Mouse (Mus musculus): ENCODE results near the gene Hnrnph2. TPM values are rescaled to one million over a fixed set of nuclear protein-coding genes. Genes with fewer than 3 reads are reported as not detected.

Gene Hnrnph2
- total RNA-seq, 2 experiments from 2014 or later = 49.6 to 52.6 TPM

Other genes with a start within 250 kb of the Hnrnph2 start
- 10 to 100 TPM in 1 of 2 experiments, 1 to 10 TPM in 1; 5.6 to 15.6 TPM for gene Drp2, start 196.6 kb upstream of the Hnrnph2 start, total RNA-seq (2021)
- gene Taf7l, start 124.7 kb upstream of the Hnrnph2 start, total RNA-seq (2021) = not detected
- gene Timm8a1, start 59.3 kb upstream of the Hnrnph2 start, total RNA-seq (2021) = 10 to 100 TPM; 14.6 to 19.1 TPM
- gene Btk, start 17.6 kb upstream of the Hnrnph2 start, total RNA-seq (2021) = under 1 TPM; 0.27 to 0.62 TPM
- gene Rpl36a, start 15.5 kb upstream of the Hnrnph2 start, total RNA-seq (2021) = 100 to 1,000 TPM; 195 to 198 TPM
- gene Gla, start 54 bp upstream of the Hnrnph2 start, total RNA-seq (2021) = 1 to 10 TPM; 1.8 TPM
- gene Armcx4, start 85.3 kb downstream of the Hnrnph2 start, total RNA-seq (2021) = 10 to 100 TPM; 13.2 to 20.1 TPM
- gene Armcx1, start 116.8 kb downstream of the Hnrnph2 start, total RNA-seq (2021) = 1 to 10 TPM; 5.6 to 6.6 TPM
- gene Armcx6, start 150.2 kb downstream of the Hnrnph2 start, total RNA-seq (2021) = 1 to 10 TPM; 4.7 to 5.8 TPM
- 10 to 100 TPM; 33.3 to 42.6 TPM for gene Armcx3, start 155.4 kb downstream of the Hnrnph2 start, total RNA-seq (2021)
- gene Armcx2, start 208.0 kb downstream of the Hnrnph2 start, total RNA-seq (2021) = 10 to 100 TPM; 12.9 to 18.6 TPM

Data from gastrocnemius, postnatal 14 days (tissue).